Comparison of ENCODE assay signal across 29 mouse cellular contexts in the genomic region with DNA sequence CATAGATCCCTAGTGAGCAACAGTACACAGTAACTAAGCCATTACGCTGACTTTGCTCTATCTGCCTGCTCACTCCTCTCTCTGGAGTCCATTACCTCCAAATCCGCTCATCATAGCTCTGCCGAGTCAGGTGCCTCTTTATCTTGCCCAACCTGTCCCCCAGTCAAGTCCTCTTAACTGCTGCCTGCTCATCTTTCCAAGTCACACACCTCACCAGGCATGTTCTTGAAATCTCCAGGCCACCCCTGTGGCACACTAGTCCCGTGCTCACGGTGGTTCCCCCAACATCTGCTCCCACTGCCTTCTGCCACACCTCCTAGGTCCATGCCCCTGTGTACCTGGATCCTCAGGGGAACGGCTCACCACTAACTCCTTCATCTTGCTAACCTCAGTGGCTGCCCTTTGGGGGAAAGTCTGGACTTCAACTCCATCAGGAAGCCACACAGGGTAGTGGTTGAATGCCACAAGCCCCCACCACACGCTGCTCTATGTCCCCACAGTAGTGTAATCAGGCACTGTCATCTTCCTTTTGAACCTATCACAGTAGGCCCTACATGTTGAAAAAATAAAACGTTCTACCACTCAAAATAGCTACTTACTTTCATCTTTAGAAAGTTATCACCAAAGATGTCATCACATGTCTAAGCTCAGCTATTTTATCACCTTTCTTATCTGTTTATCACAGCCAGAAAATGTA.
DNase-seq lines count a peak whose midpoint lies in the region; ATAC-seq lines count a peak whose summit lies in the region.
"Had no signal": no experiment of that assay in that cellular context is flagged by ENCODE, and none has a peak within 500 bp of the region (broad histone marks: within the 10 kb centered on the region; RNA-seq: fewer than 3 reads in every experiment).

No protein-coding gene starts in this region.

- WGBS in forebrain, embryonic 15.5 days, result 92% methylated on average over 8 of the region's 8 CpGs

- peaks cover 35% of the 10 kb centered on the region for H3K4me1 ChIP-seq in forebrain, embryonic 15.5 days

- no peaks in the 10 kb centered on the region for H3K36me3 ChIP-seq in forebrain, embryonic 15.5 days
- H3K36me3 ChIP-seq: embryonic facial prominence, embryonic 10.5 days; forebrain, embryonic 12.5 days; kidney, embryonic 15.5 days; limb, embryonic 13.5 days; midbrain, embryonic 12.5 days; neural tube, embryonic 13.5 days; stomach, embryonic 15.5 days had no signal

- no peak overlapping the region for H3K4me2 ChIP-seq in forebrain, embryonic 15.5 days (replicated peaks)
- H3K4me2 ChIP-seq: forebrain, embryonic 12.5 days; heart, embryonic 11.5 days; hindbrain, embryonic 14.5 days; kidney, embryonic 15.5 days; limb, embryonic 13.5 days; midbrain, embryonic 12.5 days; neural tube, embryonic 13.5 days; stomach, embryonic 15.5 days had no signal

- DNase-seq in gastrocnemius, adult 18-20 months (ENCODE audit: low spot score), result peak; percentile 67
- no peak for DNase-seq in gastrocnemius, adult 8-10 months (ENCODE audit: low spot score in 2 of 2)
- peak; percentile 74 for DNase-seq in 416B (ENCODE audit: low read depth)
- no peak for DNase-seq in right cerebral cortex, postnatal 25 days
- DNase-seq in testis, postnatal 10 days (ENCODE audit: low spot score), result no peak
- DNase-seq: adrenal gland, postnatal 36 days; cerebellum, adult 18-20 months; cerebellum, postnatal 36 days; gastrocnemius, postnatal 36 days; heart, postnatal 10 days; layer of hippocampus, postnatal 36 days; lung, adult 2 months; right cerebral cortex, adult 18-20 months; spleen, adult 18-20 months; thymus, adult 2 months had no signal

- peak; percentile 48 for ATAC-seq in activated CD4-positive, CD25-positive, alpha-beta regulatory T cell, adult 4 months
- ATAC-seq in megakaryocyte, adult 5-6 weeks (ENCODE audit: poor library complexity, severe bottlenecking), result peak; percentile 32; the same call in 1 of the 2 replicates
- no peak for ATAC-seq in forebrain, embryonic 15.5 days (replicated peaks)
- ATAC-seq: intestine, embryonic 16.5 days had no signal

- H3K27me3 ChIP-seq in forebrain, embryonic 15.5 days, result no peaks in the 10 kb centered on the region
- H3K27me3 ChIP-seq: forebrain, embryonic 12.5 days; kidney, embryonic 15.5 days; midbrain, embryonic 12.5 days; neural tube, embryonic 13.5 days; stomach, embryonic 15.5 days had no signal

- no peak overlapping the region for H3K27ac ChIP-seq in forebrain, embryonic 15.5 days (replicated peaks)
- H3K27ac ChIP-seq: embryonic facial prominence, embryonic 10.5 days; forebrain, embryonic 12.5 days; hindbrain, embryonic 14.5 days; kidney, embryonic 15.5 days; limb, embryonic 13.5 days; midbrain, embryonic 12.5 days; neural tube, embryonic 13.5 days; stomach, embryonic 15.5 days had no signal

- no peak overlapping the region for H3K4me3 ChIP-seq in forebrain, embryonic 15.5 days
- H3K4me3 ChIP-seq: embryonic facial prominence, embryonic 10.5 days; forebrain, embryonic 12.5 days; kidney, embryonic 15.5 days; limb, embryonic 13.5 days; midbrain, embryonic 12.5 days; neural tube, embryonic 13.5 days; stomach, embryonic 15.5 days had no signal

- no peaks in the 10 kb centered on the region for H3K9me3 ChIP-seq in forebrain, embryonic 15.5 days
- H3K9me3 ChIP-seq: embryonic facial prominence, embryonic 10.5 days; forebrain, embryonic 12.5 days; G1E; kidney, embryonic 15.5 days; limb, embryonic 13.5 days; midbrain, embryonic 12.5 days; neural tube, embryonic 13.5 days; stomach, embryonic 15.5 days had no signal

- H3K9ac ChIP-seq in forebrain, embryonic 15.5 days (replicated peaks), result no peak overlapping the region
- H3K9ac ChIP-seq: forebrain, embryonic 12.5 days; hindbrain, embryonic 14.5 days; kidney, embryonic 15.5 days; limb, embryonic 13.5 days; midbrain, embryonic 12.5 days; neural tube, embryonic 13.5 days; stomach, embryonic 15.5 days had no signal

Comparison
In these comparisons a context has a peak if more than half of its experiments do, and no peak if none do; other contexts are left out.
1. DNase-seq: peak in gastrocnemius, adult 18-20 months (single experiment) and 416B (single experiment); none in gastrocnemius, adult 8-10 months (0 of 2), right cerebral cortex, postnatal 25 days (single experiment) and testis, postnatal 10 days (single experiment).